Mouse (Mus musculus): ENCODE data around the gene Slc25a41. TPM values are rescaled to one million over a fixed set of nuclear protein-coding genes. Genes with fewer than 3 reads are reported as not detected.

Gene Slc25a41
- not detected in 2 replicates for polyA plus RNA-seq (2015; fragmentation: Nextera tagmentation; extraction: Ambion mirVana)

DNA sequence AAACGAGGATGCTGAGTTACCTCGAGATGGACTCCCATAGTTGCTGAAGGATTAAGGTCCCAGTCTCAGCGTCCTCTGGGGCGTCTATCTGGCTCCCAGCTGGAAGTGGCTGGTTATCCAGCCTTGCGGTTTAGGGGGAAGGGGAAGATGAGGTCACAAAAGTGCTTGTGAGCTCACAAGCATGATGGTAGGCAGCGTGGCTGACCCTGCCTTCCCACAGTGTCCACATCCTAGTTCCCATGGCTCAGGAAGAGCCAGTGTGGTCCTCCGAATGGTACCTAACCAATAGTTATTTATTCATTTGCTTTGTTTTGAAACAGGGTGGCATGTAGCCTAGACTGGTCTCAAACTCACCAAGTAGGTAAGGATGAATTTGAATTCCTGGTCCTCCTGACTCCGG lies at the start of gene Slc25a41:
TSS of gene Slc25a41 (minus strand) at position 101 of the 400 bp plus-strand sequence.
- H3K36me3 ChIP-seq: peaks cover 18% of the 10 kb centered on the region
- H3K27ac ChIP-seq (replicated peaks): no peak within 1 kb of the TSS
- peaks cover 14% of the 10 kb centered on the region for H3K27me3 ChIP-seq (replicated peaks)
- no peaks in the 10 kb centered on the region for H3K9me3 ChIP-seq (replicated peaks)
- H3K4me3 ChIP-seq (replicated peaks): no peak within 1 kb of the TSS
- 80% methylated on average over 8 of the region's 8 CpGs for WGBS
- no peak for ATAC-seq (ENCODE audit: low FRiP score)
- H3K4me2 ChIP-seq: no peak within 1 kb of the TSS
- H3K4me1 ChIP-seq: no peaks in the 10 kb centered on the region
- H3K9ac ChIP-seq (replicated peaks): no peak within 1 kb of the TSS

GRCm38 (mm10) chr17:57087049-57087832 lies 45.8 kb upstream of the Slc25a41 start, which contains the start of gene Tubb4a:
Gene Tubb4a, minus strand, starts transcription at chr17:57087782.
- H3K4me2 ChIP-seq: peak within 1 kb of the TSS; percentile 69
- peaks cover 15% of the 10 kb centered on the region; the same call in 1 of the 2 replicates for H3K36me3 ChIP-seq
- H3K27ac ChIP-seq (replicated peaks): peak within 1 kb of the TSS; percentile 87
- H3K27me3 ChIP-seq (replicated peaks): no peaks in the 10 kb centered on the region
- H3K4me3 ChIP-seq (replicated peaks): peak within 1 kb of the TSS; percentile 61
- 2% methylated on average over 31 of the region's 31 CpGs for WGBS
- peak; percentile 96 for ATAC-seq (ENCODE audit: low FRiP score)
- H3K4me1 ChIP-seq: peaks cover 40% of the 10 kb centered on the region
- no peaks in the 10 kb centered on the region for H3K9me3 ChIP-seq (replicated peaks)
- peak within 1 kb of the TSS; percentile 75 for H3K9ac ChIP-seq (replicated peaks)

DNA sequence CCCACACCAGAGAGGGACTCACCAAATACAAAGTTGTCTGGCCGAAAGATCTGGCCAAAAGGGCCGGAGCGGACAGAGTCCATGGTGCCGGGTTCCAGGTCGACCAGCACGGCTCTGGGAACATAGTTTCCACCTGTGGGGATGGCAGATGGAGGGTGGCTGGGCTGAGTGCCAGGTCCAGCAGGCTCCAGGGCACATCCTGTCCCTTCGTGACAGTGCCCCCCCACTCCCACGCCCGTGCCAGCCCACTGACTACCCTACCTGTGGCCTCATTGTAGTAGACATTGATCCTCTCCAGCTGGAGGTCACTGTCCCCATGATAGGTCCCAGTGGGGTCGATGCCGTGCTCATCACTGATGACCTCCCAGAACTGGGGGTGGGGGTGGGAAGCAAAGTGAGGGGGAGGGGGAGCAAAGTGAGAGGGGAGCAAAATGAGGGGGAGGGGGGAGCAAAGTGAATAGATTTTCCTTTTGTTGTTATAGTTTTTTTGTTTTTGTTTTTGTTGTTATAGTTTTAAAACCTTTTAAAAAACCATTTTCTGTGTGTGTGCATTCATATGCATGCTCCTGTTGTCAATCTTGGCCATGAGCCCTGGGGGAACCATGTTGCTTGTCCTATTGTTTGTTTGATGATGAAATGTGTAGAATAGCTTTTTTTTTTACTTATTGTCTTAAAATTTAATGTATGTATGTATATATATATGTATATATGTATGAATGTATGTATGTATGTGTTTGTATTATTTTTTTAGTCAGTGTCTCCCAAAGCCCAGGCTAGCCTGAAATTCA lies 44.7 kb upstream of the Slc25a41 start:
- H3K27ac ChIP-seq (replicated peaks): no peak overlapping the region
- ATAC-seq (ENCODE audit: low FRiP score): no peak
- peak overlapping the region; percentile 69 for H3K4me2 ChIP-seq
- H3K36me3 ChIP-seq: peaks cover 22% of the 10 kb centered on the region
- no peaks in the 10 kb centered on the region for H3K9me3 ChIP-seq (replicated peaks)
- peak overlapping the region; percentile 61 for H3K4me3 ChIP-seq (replicated peaks)
- peaks cover 40% of the 10 kb centered on the region for H3K4me1 ChIP-seq
- no peaks in the 10 kb centered on the region for H3K27me3 ChIP-seq (replicated peaks)
- 85% methylated on average over 11 of the region's 11 CpGs for WGBS
- peak overlapping the region; percentile 75 for H3K9ac ChIP-seq (replicated peaks)

- Histone ChIP-seq H3K4me1 (peaks cover 35% of the 10 kb centered on the region), H3K36me3 (peaks cover 37% of the 10 kb centered on the region), H3K27ac (replicated peaks) (no peak overlapping the region), H3K4me3 (replicated peaks) (no peak overlapping the region), H3K27me3 (replicated peaks) (no peaks in the 10 kb centered on the region), H3K4me2 (no peak overlapping the region), H3K9me3 (replicated peaks) (no peaks in the 10 kb centered on the region), H3K9ac (replicated peaks) (no peak overlapping the region)
- no peak for ATAC-seq (ENCODE audit: low FRiP score)
- WGBS: 86% methylated on average over 5 of the region's 5 CpGs
Measured at GRCm38 (mm10) chr17:57082481-57082880, 41.0 kb upstream of the Slc25a41 start.

DNA sequence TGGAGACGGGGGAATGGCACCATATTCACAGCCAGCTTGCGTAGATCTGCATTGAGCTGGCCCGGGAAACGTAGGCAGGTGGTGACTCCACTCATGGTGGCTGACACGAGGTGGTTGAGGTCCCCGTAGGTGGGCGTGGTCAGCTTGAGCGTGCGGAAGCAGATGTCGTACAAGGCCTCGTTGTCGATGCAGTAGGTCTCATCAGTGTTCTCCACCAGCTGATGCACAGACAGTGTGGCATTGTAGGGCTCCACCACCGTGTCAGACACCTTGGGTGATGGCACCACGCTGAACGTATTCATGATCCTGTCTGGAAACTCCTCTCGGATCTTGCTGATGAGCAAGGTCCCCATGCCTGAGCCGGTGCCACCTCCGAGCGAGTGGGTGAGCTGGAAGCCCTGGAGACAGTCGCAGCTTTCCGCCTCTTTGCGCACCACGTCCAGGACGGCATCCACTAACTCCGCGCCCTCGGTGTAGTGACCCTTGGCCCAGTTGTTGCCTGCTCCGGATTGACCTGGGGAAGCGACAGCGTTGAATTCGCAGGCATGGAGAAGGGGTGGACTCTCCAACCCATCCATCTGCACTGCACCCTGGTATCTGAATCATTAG lies 39.9 kb upstream of the Slc25a41 start:
- no peak overlapping the region for H3K4me3 ChIP-seq (replicated peaks)
- peaks cover 24% of the 10 kb centered on the region for H3K4me1 ChIP-seq
- WGBS: 97% methylated on average over 31 of the region's 31 CpGs
- H3K27me3 ChIP-seq (replicated peaks): no peaks in the 10 kb centered on the region
- H3K27ac ChIP-seq (replicated peaks): no peak overlapping the region
- no peak overlapping the region for H3K9ac ChIP-seq (replicated peaks)
- no peak for ATAC-seq (ENCODE audit: low FRiP score)
- H3K36me3 ChIP-seq: peaks cover 37% of the 10 kb centered on the region
- no peaks in the 10 kb centered on the region for H3K9me3 ChIP-seq (replicated peaks)
- no peak overlapping the region for H3K4me2 ChIP-seq

- no peak for ATAC-seq (ENCODE audit: low FRiP score)
- WGBS: 68% methylated on average over 3 of the region's 3 CpGs
- no peaks in the 10 kb centered on the region for H3K27me3 ChIP-seq (replicated peaks)
Measured at GRCm38 (mm10) chr17:57079919-57080318, 38.5 kb upstream of the Slc25a41 start.

GRCm38 (mm10) chr17:57078336-57078735 lies 36.9 kb upstream of the Slc25a41 start, which contains the start of gene Dennd1c:
Gene Dennd1c, minus strand, starts transcription at chr17:57078514.
- Histone ChIP-seq H3K27me3 (replicated peaks) (no peaks in the 10 kb centered on the region), H3K4me2 (no peak within 1 kb of the TSS), H3K27ac (replicated peaks) (no peak within 1 kb of the TSS), H3K9ac (replicated peaks) (no peak within 1 kb of the TSS), H3K36me3 (peaks cover 29% of the 10 kb centered on the region), H3K9me3 (replicated peaks) (no peaks in the 10 kb centered on the region), H3K4me3 (replicated peaks) (no peak within 1 kb of the TSS), H3K4me1 (peaks cover 2% of the 10 kb centered on the region)
- ATAC-seq (ENCODE audit: low FRiP score): 0 out of 2 replicates have a peak, but pooled peaks have one; percentile 25
- WGBS: 54% methylated on average over 6 of the region's 6 CpGs

More at GRCm38 (mm10) chr17:57079919-57080318, 38.5 kb upstream of the Slc25a41 start:
- Histone ChIP-seq H3K9ac (replicated peaks) (no peak overlapping the region), H3K27ac (replicated peaks) (no peak overlapping the region), H3K36me3 (peaks cover 37% of the 10 kb centered on the region), H3K9me3 (replicated peaks) (no peaks in the 10 kb centered on the region), H3K4me2 (no peak overlapping the region), H3K4me3 (replicated peaks) (no peak overlapping the region), H3K4me1 (peaks cover 15% of the 10 kb centered on the region)

- ATAC-seq (ENCODE audit: low FRiP score): no peak
- WGBS: 68% methylated on average over 3 of the region's 3 CpGs
- Histone ChIP-seq H3K4me3 (replicated peaks) (no peak overlapping the region), H3K4me2 (no peak overlapping the region), H3K9ac (replicated peaks) (no peak overlapping the region), H3K27me3 (replicated peaks) (no peaks in the 10 kb centered on the region), H3K9me3 (replicated peaks) (no peaks in the 10 kb centered on the region), H3K36me3 (peaks cover 22% of the 10 kb centered on the region), H3K4me1 (no peaks in the 10 kb centered on the region), H3K27ac (replicated peaks) (no peak overlapping the region)
Measured at GRCm38 (mm10) chr17:57076916-57077315, 35.5 kb upstream of the Slc25a41 start.

- Histone ChIP-seq H3K4me3 (replicated peaks) (peak overlapping the region; percentile 25; the same call in 1 of the 2 replicates), H3K27ac (replicated peaks) (no peak overlapping the region), H3K4me2 (peak overlapping the region; percentile 39), H3K9me3 (replicated peaks) (no peaks in the 10 kb centered on the region), H3K9ac (replicated peaks) (no peak overlapping the region), H3K4me1 (0 out of 2 replicates have a peak, but pooled peaks cover 3% of the 10 kb centered on the region), H3K36me3 (no peaks in the 10 kb centered on the region), H3K27me3 (replicated peaks) (no peaks in the 10 kb centered on the region)
- peak; percentile 79 for ATAC-seq (ENCODE audit: low FRiP score)
- WGBS: 6% methylated on average over 11 of the region's 11 CpGs
Measured at GRCm38 (mm10) chr17:57070699-57071098, 29.2 kb upstream of the Slc25a41 start.

DNA sequence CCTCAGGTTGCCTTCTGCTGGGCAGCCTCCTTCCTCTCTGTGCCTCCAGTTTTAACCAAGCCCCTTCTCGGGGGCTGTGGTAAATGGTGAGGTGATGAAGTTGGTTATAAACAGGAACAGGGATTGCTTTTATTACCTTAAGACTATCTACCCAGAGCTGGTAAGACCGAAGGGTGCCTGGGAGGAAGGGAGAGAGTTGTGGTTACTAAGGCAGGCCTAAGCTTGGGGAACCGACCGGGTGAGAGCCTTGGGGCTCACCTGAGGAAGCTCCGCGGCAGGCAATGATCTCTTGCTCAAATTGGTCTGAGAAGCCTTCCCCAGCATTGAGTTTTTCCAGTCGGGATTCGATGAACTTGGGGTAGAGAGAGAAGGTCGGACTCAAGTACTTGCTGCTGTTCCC lies 28.8 kb upstream of the Slc25a41 start:
- Histone ChIP-seq H3K4me3 (replicated peaks) (peak overlapping the region; percentile 25), H3K27ac (replicated peaks) (no peak overlapping the region), H3K9ac (replicated peaks) (no peak overlapping the region), H3K4me1 (0 out of 2 replicates have a peak, but pooled peaks cover 3% of the 10 kb centered on the region), H3K27me3 (replicated peaks) (no peaks in the 10 kb centered on the region), H3K9me3 (replicated peaks) (no peaks in the 10 kb centered on the region), H3K4me2 (peak overlapping the region; percentile 39), H3K36me3 (no peaks in the 10 kb centered on the region)
- ATAC-seq (ENCODE audit: low FRiP score): no peak
- 9% methylated on average over 9 of the region's 9 CpGs for WGBS

- Histone ChIP-seq H3K27me3 (replicated peaks) (peaks cover 22% of the 10 kb centered on the region), H3K9me3 (replicated peaks) (no peaks in the 10 kb centered on the region), H3K4me1 (peaks cover 10% of the 10 kb centered on the region), H3K4me2 (no peak overlapping the region), H3K9ac (replicated peaks) (no peak overlapping the region), H3K36me3 (no peaks in the 10 kb centered on the region), H3K4me3 (replicated peaks) (no peak overlapping the region), H3K27ac (replicated peaks) (no peak overlapping the region)
- ATAC-seq (ENCODE audit: low FRiP score): no peak
- 75% methylated on average over 5 of the region's 5 CpGs for WGBS
Measured at GRCm38 (mm10) chr17:57066908-57067307, 25.5 kb upstream of the Slc25a41 start.

Measured in neural tube, embryonic 15.5 days (tissue).